Mouse (Mus musculus) CH12.LX (cell line): ENCODE measurements at regions not wholly inside any gene's neighbourhood (a gene's known extent, or its start where the extent isn't known, plus 50 kb on each side); places are given as distances from the start of the nearest gene placed in this dataset.

ENCODE experiments used
- DNase-seq: peaks from one replicate; pipeline ENCODE4 v3.0.0-alpha.2; 2013; ENCODE audit errors: extremely low read depth
- H3K27ac ChIP-seq: 2 replicates; pipeline ENCODE4 v1.5.1; 2012; ENCODE audit warnings: low read depth, mild to moderate bottlenecking, control low read depth, moderate library complexity; ENCODE audit not compliant: insufficient read depth
- H3K27me3 ChIP-seq: replicated peaks from 2 replicates; pipeline ENCODE3; 2012; ENCODE audit warnings: inconsistent platforms
- H3K36me3 ChIP-seq, 2 experiments: replicated peaks in 1 of 2; 2 replicates each; pipeline versions ENCODE3 to v1.6.1; 2012; ENCODE audit warnings: inconsistent platforms in 1 of 2, low read length in 1 of 2, mild to moderate bottlenecking in 1 of 2, mixed read lengths in 1 of 2, moderate library complexity in 1 of 2; ENCODE audit not compliant: control insufficient read depth in 1 of 2, insufficient read depth in 1 of 2
- H3K4me1 ChIP-seq, 2 experiments: 2 replicates each; pipeline ENCODE4 v1.6.1; 2012; ENCODE audit warnings: inconsistent platforms in 1 of 2, moderate library complexity in 1 of 2; ENCODE audit not compliant: insufficient read depth in 2 of 2, control insufficient read depth in 1 of 2
- H3K4me2 ChIP-seq: 2 replicates; pipeline ENCODE4 v1.6.1; 2012; ENCODE audit warnings: low read depth, mild to moderate bottlenecking, control low read depth; ENCODE audit not compliant: poor library complexity, insufficient read depth, severe bottlenecking
- H3K4me3 ChIP-seq, 3 experiments: fragments of 150-350 bp in 1 of 3; sonication (generic) in 1 of 3; replicated peaks in 1 of 3; 2 replicates each; pipeline versions ENCODE3 to v1.5.1; 2011 to 2012; ENCODE audit warnings: low read depth in 2 of 3, low read length in 2 of 3, mild to moderate bottlenecking in 2 of 3, moderate library complexity in 2 of 3, control low read depth in 1 of 3, improper control_type of control experiment in 1 of 3, inconsistent platforms in 1 of 3, mixed read lengths in 1 of 3; ENCODE audit not compliant: poor library complexity in 1 of 3
- H3K79me2 ChIP-seq: replicated peaks from 2 replicates; pipeline ENCODE4 v1.6.1; 2012; ENCODE audit warnings: mild to moderate bottlenecking, moderate library complexity; ENCODE audit not compliant: control insufficient read depth, poor library complexity, insufficient read depth, severe bottlenecking; ENCODE audit errors: extremely low read depth
- H3K9ac ChIP-seq: 2 replicates; pipeline ENCODE4 v1.6.1; 2012; ENCODE audit warnings: low read depth, mild to moderate bottlenecking, control low read depth, moderate library complexity; ENCODE audit not compliant: insufficient read depth
- H3K9me3 ChIP-seq: replicated peaks from 2 replicates; pipeline ENCODE3; 2012; ENCODE audit warnings: low read length, inconsistent platforms, mixed read lengths
- BHLHE40 ChIP-seq: IDR thresholded peaks from 2 replicates; pipeline ENCODE4 v1.6.1; 2011; ENCODE audit warnings: mild to moderate bottlenecking, low read depth, low read length, improper control_type of control experiment
- CTCF ChIP-seq, 2 experiments: IDR thresholded peaks in 1 of 2; conservative IDR thresholded peaks in 1 of 2; 2 replicates each; pipeline ENCODE4 v1.5.1; 2011 to 2012; ENCODE audit warnings: low read depth in 2 of 2, low read length in 2 of 2, improper control_type of control experiment in 1 of 2, inconsistent platforms in 1 of 2, mild to moderate bottlenecking in 1 of 2, moderate library complexity in 1 of 2
- E2F4 ChIP-seq: IDR thresholded peaks from 2 replicates; pipeline ENCODE4 v1.6.1; 2011; ENCODE audit warnings: low read depth, low read length, improper control_type of control experiment; ENCODE audit not compliant: insufficient replicate concordance
- ELF1 ChIP-seq: IDR thresholded peaks from 2 replicates; pipeline ENCODE4 v1.6.1; 2014; ENCODE audit warnings: low read depth, mild to moderate bottlenecking, inconsistent platforms, low read length, improper control_type of control experiment
- GABPA ChIP-seq: IDR thresholded peaks from 2 replicates; pipeline ENCODE4 v1.6.1; 2012; ENCODE audit warnings: low read depth, low read length, improper control_type of control experiment, inconsistent platforms; ENCODE audit not compliant: insufficient replicate concordance
- IRF4 ChIP-seq: IDR thresholded peaks from 2 replicates; pipeline ENCODE4 v1.6.1; 2014; ENCODE audit warnings: low read depth, mild to moderate bottlenecking, inconsistent platforms, low read length, improper control_type of control experiment
- JUND ChIP-seq: conservative IDR thresholded peaks from 2 replicates; pipeline ENCODE4 v1.6.1; 2011; ENCODE audit warnings: low read depth, low read length, improper control_type of control experiment
- MAFK ChIP-seq: IDR thresholded peaks from 2 replicates; pipeline ENCODE4 v1.6.1; 2011; ENCODE audit warnings: low read length, improper control_type of control experiment; ENCODE audit not compliant: insufficient replicate concordance
- MAX ChIP-seq: IDR thresholded peaks from 2 replicates; pipeline ENCODE4 v1.6.1; 2011; ENCODE audit warnings: low read length, improper control_type of control experiment
- MYC ChIP-seq: IDR thresholded peaks from 2 replicates; pipeline ENCODE4 v1.6.1; 2011; ENCODE audit warnings: low read depth, mild to moderate bottlenecking, improper control_type of control experiment, low read length
- PAX5 ChIP-seq: IDR thresholded peaks from 2 replicates; pipeline ENCODE4 v1.6.1; 2012; ENCODE audit warnings: low read length, inconsistent platforms, mixed read lengths
- POLR2AphosphoS2 ChIP-seq: IDR thresholded peaks from 2 replicates; pipeline ENCODE4 v1.6.1; 2011; ENCODE audit warnings: low read depth, low read length, improper control_type of control experiment
- RAD21 ChIP-seq: IDR thresholded peaks from 2 replicates; pipeline ENCODE4 v1.6.1; 2011; ENCODE audit warnings: low read depth, mild to moderate bottlenecking, low read length, improper control_type of control experiment, moderate library complexity
- RCOR1 ChIP-seq: conservative IDR thresholded peaks from 2 replicates; pipeline ENCODE4 v1.6.1; 2012; ENCODE audit warnings: low read depth, mild to moderate bottlenecking, inconsistent platforms, low read length, improper control_type of control experiment
- SMC3 ChIP-seq: IDR thresholded peaks from 2 replicates; pipeline ENCODE4 v1.6.1; 2011; ENCODE audit warnings: low read depth, low read length, improper control_type of control experiment
- TBP ChIP-seq: conservative IDR thresholded peaks from 2 replicates; pipeline ENCODE4 v1.6.1; 2011; ENCODE audit warnings: low read depth, low read length, improper control_type of control experiment
- USF1 ChIP-seq: IDR thresholded peaks from 2 replicates; pipeline ENCODE4 v1.6.1; 2014; ENCODE audit warnings: low read depth, mild to moderate bottlenecking, inconsistent platforms, low read length, improper control_type of control experiment
- ZNF384 ChIP-seq: IDR thresholded peaks from 2 replicates; pipeline ENCODE4 v1.6.1; 2012; ENCODE audit warnings: low read depth, low read length, improper control_type of control experiment, inconsistent platforms
- dilution Hi-C: fragments of 300-500 bp; cut with MboI; formaldehyde crosslinking; loops from 2 replicates; pipeline ENCODE4 v1.14.3; 2020; ENCODE audit warnings: low sequenced_read_pairs; ENCODE audit not compliant: extremely low pct_unique_long_range_greater_than_20kb, extremely low pct_ligation_motif_present
- in situ Hi-C: fragments of 300-500 bp; cut with MboI; formaldehyde crosslinking; loops from 3 replicates; pipeline ENCODE4 v1.14.3; 2019; ENCODE audit warnings: low sequenced_read_pairs, low pct_ligation_motif_present, low pct_unique_long_range_greater_than_20kb, mixed read lengths

DNA sequence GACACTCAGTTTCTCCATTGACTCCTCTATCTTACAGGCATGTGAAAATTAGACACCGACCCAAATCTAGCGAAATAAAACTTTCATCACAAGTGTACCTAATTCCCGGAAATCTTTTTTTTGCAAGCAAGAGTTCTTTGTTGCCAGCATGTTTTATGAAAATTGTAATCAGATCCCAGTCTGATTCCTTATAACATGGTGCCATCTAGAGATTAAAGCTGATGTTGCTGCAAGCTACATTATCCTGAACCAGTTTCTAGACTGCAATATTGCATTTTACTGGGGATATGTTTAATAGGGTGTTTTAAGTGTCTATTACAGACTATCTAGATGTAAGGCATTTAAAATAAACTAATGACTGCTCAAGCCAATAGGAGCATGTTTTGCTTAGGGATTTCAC lies 110.9 kb upstream of the Gpc5 start:
- in situ Hi-C loops: no loop called here

GRCm38 (mm10) chr14:115003223-115003622 lies 88.8 kb upstream of the Gpc5 start:
- H3K4me1 ChIP-seq: peaks cover 2 to 21% of the 10 kb centered on the region in 2 experiments; a peak in 3 of 4 replicates
- dilution Hi-C loops (no loop called here), in situ Hi-C loops (no loop called here)
- H3K9me3 ChIP-seq: no peaks in the 10 kb centered on the region
- H3K27me3 ChIP-seq: no peaks in the 10 kb centered on the region
- no peak for TF ChIP-seq MAX
- TF ChIP-seq BHLHE40: no peak
- no peak for TF ChIP-seq POLR2AphosphoS2
- TF ChIP-seq IRF4: no peak
- no peak for TF ChIP-seq SMC3
- no peak for TF ChIP-seq JUND
- no peak for TF ChIP-seq USF1
- no peak for TF ChIP-seq E2F4
- TF ChIP-seq TBP: no peak
- TF ChIP-seq MAFK: no peak
- no peak for TF ChIP-seq MYC
- no peak for TF ChIP-seq PAX5
- TF ChIP-seq ZNF384: no peak
- TF ChIP-seq RCOR1: no peak
- TF ChIP-seq GABPA: no peak
- no peak for TF ChIP-seq RAD21
- TF ChIP-seq ELF1: no peak
- H3K4me3 ChIP-seq: no peak overlapping the region
- H3K79me2 ChIP-seq: no peaks in the 10 kb centered on the region
- no peak overlapping the region for H3K27ac ChIP-seq
- no peak overlapping the region for H3K9ac ChIP-seq
- no peak overlapping the region for H3K4me2 ChIP-seq
- DNase-seq: no peak
- H3K36me3 ChIP-seq: no peaks in the 10 kb centered on the region

More for the DNA sequence above, 110.9 kb upstream of the Gpc5 start:
- Histone ChIP-seq H3K9ac (no peak overlapping the region), H3K27ac (no peak overlapping the region)
- DNase-seq: no peak
- TF ChIP-seq RAD21 (peak; percentile 48), CTCF (conservative IDR thresholded peaks at IDR 0.05 in 1 of 2, IDR thresholded peaks at IDR 0.05 in 1 of 2; ENCODE audit: low read depth in 2 of 2, low read length in 2 of 2) (peak in 1 of 2 experiments; percentile 42; a peak in 2 of 4 replicates), MAX (no peak)
- TF ChIP-seq, all 38 proteins: peak for 2
- no peaks in the 10 kb centered on the region for H3K9me3 ChIP-seq
- no peaks in the 10 kb centered on the region; a peak in 2 of 4 replicates for H3K4me1 ChIP-seq
- no peaks in the 10 kb centered on the region for H3K36me3 ChIP-seq
- H3K27me3 ChIP-seq: no peaks in the 10 kb centered on the region
- no peaks in the 10 kb centered on the region for H3K79me2 ChIP-seq
- no peak overlapping the region for H3K4me3 ChIP-seq
- no peak overlapping the region for H3K4me2 ChIP-seq
- dilution Hi-C loops: no loop called here
